22 mouse cellular contexts compared by ENCODE assay signal in the genomic region with DNA sequence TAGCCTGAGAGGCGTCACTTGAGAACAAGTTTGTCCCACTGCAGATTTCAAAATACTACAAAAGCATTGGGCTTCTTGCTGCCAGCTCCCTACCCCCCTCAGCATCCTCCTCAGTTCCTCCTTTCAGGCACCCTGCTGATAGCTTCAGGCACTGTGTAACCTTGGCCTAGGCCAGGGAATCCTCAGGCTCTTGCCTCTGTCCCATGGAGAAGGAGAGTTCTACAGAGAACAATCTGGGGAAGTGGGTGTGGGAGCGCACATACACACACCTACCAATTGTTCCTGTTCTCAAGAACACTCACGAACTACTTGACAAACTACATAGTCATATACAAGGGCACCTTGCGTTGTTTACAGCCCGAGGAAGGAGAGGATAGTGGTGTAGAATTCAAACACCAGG.
DNase-seq lines count a peak whose midpoint lies in the region; TF ChIP-seq lines count a peak whose summit lies in the region.
"Had no signal": no experiment of that assay in that cellular context is flagged by ENCODE, and none has a peak within 500 bp of the region (broad histone marks: within the 10 kb centered on the region; RNA-seq: fewer than 3 reads in every experiment).

No protein-coding gene starts in this region.

- WGBS in heart, adult 2 months, result 63% methylated on average over 5 of the region's 5 CpGs

- peaks cover 11% of the 10 kb centered on the region for H3K4me1 ChIP-seq in heart, adult 2 months (ENCODE audit: control insufficient read depth, insufficient read depth, low read length)
- H3K4me1 ChIP-seq: embryonic facial prominence, embryonic 15.5 days; hindbrain, embryonic 13.5 days had no signal

- peak overlapping the region; percentile 27; the same call in 1 of the 2 replicates for H3K27ac ChIP-seq in heart, adult 2 months
- H3K27ac ChIP-seq: embryonic facial prominence, embryonic 15.5 days; forebrain, embryonic 10.5 days; heart, embryonic 15.5 days; hindbrain, embryonic 13.5 days; hindbrain, postnatal 0 days had no signal

- TF ChIP-seq POLR2A in heart, adult 2 months (IDR thresholded peaks at IDR 0.05; ENCODE audit: insufficient read depth, low read depth, low read length), result no peak

- intact Hi-C loops in heart, adult 2 months (cut with DNase I), result no loop called here

- peak; percentile 30; the same call in 1 of the 2 replicates for TF ChIP-seq EP300 in heart, adult 2 months (IDR thresholded peaks at IDR 0.05; ENCODE audit: insufficient read depth, low read depth, low read length)

- TF ChIP-seq CTCF in heart, adult 2 months (IDR thresholded peaks at IDR 0.05), result no peak

- no peak overlapping the region for H3K9ac ChIP-seq in heart, adult 2 months (ENCODE audit: low read depth, low read length)
- H3K9ac ChIP-seq: embryonic facial prominence, embryonic 15.5 days; heart, embryonic 15.5 days; hindbrain, embryonic 13.5 days had no signal

- no peak for DNase-seq in heart, adult 2 months
- DNase-seq in heart, adult 9 months (ENCODE audit: low spot score in 2 of 2), result no peak
- DNase-seq in lung, postnatal 36 days, result peak; percentile 24
- no peak for DNase-seq in lung, postnatal 10 days
- DNase-seq in R1 (ENCODE audit: low read depth, low spot score), result peak; percentile 83
- no peak for DNase-seq in frontal cortex, postnatal 36 days (ENCODE audit: low spot score in 2 of 2)
- no peak for DNase-seq in cerebellum, postnatal 4 days (ENCODE audit: low spot score in 2 of 2)
- DNase-seq: adrenal gland, postnatal 10 days; cerebellum, adult 11 months; cerebellum, adult 9-10 months; cerebellum, postnatal 36 days; embryo, embryonic 11 days; gastrocnemius, postnatal 10 days; heart, postnatal 14 days; kidney, adult 18-20 months had no signal

- H3K36me3 ChIP-seq in heart, adult 2 months (ENCODE audit: control insufficient read depth, insufficient read depth, low read length), result peaks cover 3% of the 10 kb centered on the region; the same call in 1 of the 2 replicates
- H3K36me3 ChIP-seq: embryonic facial prominence, embryonic 15.5 days; forebrain, embryonic 10.5 days; heart, embryonic 15.5 days; hindbrain, embryonic 13.5 days had no signal

- H3K79me2 ChIP-seq in heart, adult 2 months (replicated peaks; ENCODE audit: control insufficient read depth, insufficient read depth, low read length), result peaks cover 6% of the 10 kb centered on the region

- no peak overlapping the region for H3K4me3 ChIP-seq in heart, adult 2 months
- H3K4me3 ChIP-seq: embryonic facial prominence, embryonic 15.5 days; erythroblast, embryonic 14.5 days; forebrain, embryonic 10.5 days; heart, embryonic 15.5 days; hindbrain, embryonic 13.5 days had no signal

- H3K27me3 ChIP-seq in heart, adult 2 months (ENCODE audit: control insufficient read depth, insufficient read depth, low read length), result no peaks in the 10 kb centered on the region
- H3K27me3 ChIP-seq: embryonic facial prominence, embryonic 15.5 days; heart, embryonic 15.5 days; hindbrain, embryonic 13.5 days; Patski had no signal

Comparison
In these comparisons a context has a peak if more than half of its experiments do, and no peak if none do; other contexts are left out.
1. DNase-seq: peak in lung, postnatal 36 days (single experiment) and R1 (single experiment); none in heart, adult 2 months (0 of 2), heart, adult 9 months (0 of 2), lung, postnatal 10 days (single experiment), frontal cortex, postnatal 36 days (0 of 2) and cerebellum, postnatal 4 days (0 of 2).